In the genomic region with DNA sequence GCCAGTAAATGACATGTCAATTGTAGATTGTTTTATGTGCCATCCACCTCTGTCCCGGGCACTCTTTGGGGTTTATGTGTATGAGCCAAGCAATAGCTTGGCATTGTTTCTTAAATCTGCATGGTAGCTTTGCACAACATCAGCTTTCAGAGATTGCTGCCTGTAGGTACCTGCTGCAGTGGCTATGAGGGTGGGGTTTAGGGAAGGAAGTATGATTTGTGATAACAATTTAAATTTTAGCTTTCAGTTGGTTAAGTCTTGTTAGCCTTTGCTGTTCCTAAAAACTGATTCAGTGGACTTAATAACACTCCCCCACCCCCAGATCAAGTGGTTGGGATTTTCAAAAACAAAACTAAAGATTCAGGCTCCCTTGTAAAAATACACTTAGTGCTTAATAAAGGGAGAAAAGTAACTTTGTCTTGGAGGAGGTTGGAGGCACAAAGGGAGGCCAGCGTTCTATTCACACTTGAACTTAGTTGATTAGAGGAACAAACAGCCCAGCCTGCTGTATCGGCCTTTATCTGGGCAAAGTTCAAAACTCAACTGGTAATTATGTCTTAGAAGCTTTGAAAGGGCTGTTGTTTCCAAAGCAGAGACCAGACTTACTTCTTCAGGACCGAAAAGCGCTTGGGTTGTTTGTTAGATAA, we compare ENCODE assay signal across 10 mouse cellular contexts.
DNase-seq lines count a peak whose midpoint lies in the region; ATAC-seq lines count a peak whose summit lies in the region.
"Had no signal": no experiment of that assay in that cellular context is flagged by ENCODE, and none has a peak within 500 bp of the region (broad histone marks: within the 10 kb centered on the region; RNA-seq: fewer than 3 reads in every experiment).

No protein-coding gene starts in this region.

- peak overlapping the region; percentile 36 for H3K4me2 ChIP-seq in heart, embryonic 14.5 days (ENCODE audit: low read length)
- H3K4me2 ChIP-seq in hindbrain, embryonic 14.5 days (replicated peaks), result 0 out of 2 replicates have a peak overlapping the region, but pooled peaks have one; percentile 30

- H3K36me3 ChIP-seq in heart, embryonic 14.5 days (ENCODE audit: control insufficient read depth, insufficient read depth, low read length), result 0 out of 2 replicates have a peak, but pooled peaks cover 7% of the 10 kb centered on the region
- H3K36me3 ChIP-seq in hindbrain, embryonic 14.5 days (replicated peaks; ENCODE audit: control insufficient read depth, insufficient read depth), result no peaks in the 10 kb centered on the region
- peaks cover 14% of the 10 kb centered on the region for H3K36me3 ChIP-seq in midbrain, embryonic 10.5 days

- peaks cover 27 to 52% of the 10 kb centered on the region in 2 experiments for H3K4me1 ChIP-seq in heart, embryonic 14.5 days (ENCODE audit: control insufficient read depth in 2 of 2, insufficient read depth in 2 of 2, low read length in 2 of 2)
- peaks cover 31% of the 10 kb centered on the region for H3K4me1 ChIP-seq in brown adipose tissue, adult 24 weeks (ENCODE audit: control insufficient read depth, insufficient read depth, insufficient read length, low read length)
- peaks cover 12% of the 10 kb centered on the region for H3K4me1 ChIP-seq in hindbrain, embryonic 14.5 days (replicated peaks; ENCODE audit: control insufficient read depth, insufficient read depth, low read length)
- H3K4me1 ChIP-seq in midbrain, embryonic 10.5 days, result peaks cover 59% of the 10 kb centered on the region

- no peak for ATAC-seq in heart, embryonic 14.5 days (ENCODE audit: insufficient number of reproducible peaks, insufficient read depth, low FRiP score, low read depth)
- ATAC-seq in hindbrain, embryonic 14.5 days (ENCODE audit: low FRiP score), result no peak
- ATAC-seq in activated CD4-positive, CD25-positive, alpha-beta regulatory T cell, adult 4 months, result no peak
- ATAC-seq in frontal cortex, adult (ENCODE audit: low TSS enrichment), result no peak
- ATAC-seq: CD4-positive, CD25-positive, alpha-beta regulatory T cell, adult 4 months had no signal

- intact Hi-C loops in heart, postnatal 10 days (cut with DNase I), result no loop called here
- intact Hi-C loops in left cerebral cortex, postnatal 25 days (cut with DNase I), result loop anchor here (5.0 kb wide), 1 partner anchor 96 kb away; a partner anchor contains a TSS

- WGBS in heart, embryonic 14.5 days, result 48% methylated on average over 5 of the region's 5 CpGs
- WGBS in hindbrain, embryonic 14.5 days, result 24% methylated on average over 5 of the region's 5 CpGs
- WGBS in midbrain, embryonic 10.5 days, result 54% methylated on average over 5 of the region's 5 CpGs

- H3K4me3 ChIP-seq in heart, embryonic 14.5 days (ENCODE audit: control insufficient read depth in 1 of 2, insufficient read depth in 1 of 2, low read depth in 1 of 2, low read length in 2 of 2), result no peak overlapping the region
- no peak overlapping the region for H3K4me3 ChIP-seq in brown adipose tissue, adult 24 weeks (ENCODE audit: insufficient read depth, low read depth, low read length)
- H3K4me3 ChIP-seq in hindbrain, embryonic 14.5 days (replicated peaks; ENCODE audit: low read length), result no peak overlapping the region
- no peak overlapping the region for H3K4me3 ChIP-seq in midbrain, embryonic 10.5 days

- peak overlapping the region; percentile 61 to 81 for H3K27ac ChIP-seq in heart, embryonic 14.5 days (replicated peaks in 1 of 2; ENCODE audit: control insufficient read depth in 1 of 2, insufficient read depth in 1 of 2, low read depth in 2 of 2, low read length in 2 of 2)
- peak overlapping the region; percentile 87 for H3K27ac ChIP-seq in brown adipose tissue, adult 24 weeks (replicated peaks; ENCODE audit: low read depth, low read length)
- 0 out of 2 replicates have a peak overlapping the region, but pooled peaks have one; percentile 34 for H3K27ac ChIP-seq in hindbrain, embryonic 14.5 days
- peak overlapping the region; percentile 68 for H3K27ac ChIP-seq in midbrain, embryonic 10.5 days (replicated peaks)

- H3K27me3 ChIP-seq in heart, embryonic 14.5 days (ENCODE audit: control insufficient read depth, insufficient read depth, low read length), result no peaks in the 10 kb centered on the region
- no peaks in the 10 kb centered on the region for H3K27me3 ChIP-seq in hindbrain, embryonic 14.5 days (ENCODE audit: control insufficient read depth, insufficient read depth, low read length)
- H3K27me3 ChIP-seq in midbrain, embryonic 10.5 days (ENCODE audit: low read depth, poor library complexity, severe bottlenecking), result no peaks in the 10 kb centered on the region

- H3K9ac ChIP-seq in heart, embryonic 14.5 days (ENCODE audit: low read length), result peak overlapping the region; percentile 40; the same call in 1 of the 2 replicates
- H3K9ac ChIP-seq in hindbrain, embryonic 14.5 days, result no peak overlapping the region

- H3K9me3 ChIP-seq in heart, embryonic 14.5 days (ENCODE audit: control insufficient read depth, low read length), result peaks cover 4% of the 10 kb centered on the region
- H3K9me3 ChIP-seq in hindbrain, embryonic 14.5 days (ENCODE audit: control insufficient read depth, low read length), result no peaks in the 10 kb centered on the region
- 0 out of 2 replicates have a peak, but pooled peaks cover 3% of the 10 kb centered on the region for H3K9me3 ChIP-seq in midbrain, embryonic 10.5 days (replicated peaks)

- no peak for DNase-seq in heart, postnatal 10 days
- no peak for DNase-seq in hindbrain, embryonic 14.5 days (ENCODE audit: low spot score)
- DNase-seq in midbrain, embryonic 10.5 days (ENCODE audit: low spot score), result no peak
- no peak for DNase-seq in left cerebral cortex, postnatal 25 days (ENCODE audit: low spot score in 2 of 2)
- DNase-seq: thymus, adult 2 months had no signal

Comparison
In these comparisons a context has a peak if more than half of its experiments do, and no peak if none do; other contexts are left out.
1. H3K27ac ChIP-seq: peak in every context shown above with its lines; median percentile 87 in brown adipose tissue, adult 24 weeks; 71 in heart, embryonic 14.5 days; 68 in midbrain, embryonic 10.5 days; 34 in hindbrain, embryonic 14.5 days.